Mouse (Mus musculus) cerebral cortex, adult 2 months (tissue): ENCODE measurements around the gene Mapkapk2.

ENCODE experiments used
- WGBS: fragments of 180-500 bp; shearing (Covaris S2); methylation state at CpG from one replicate; pipeline ENCODE4 v1.1.7; 2018; 5-methylcytosine and 5-hydroxymethylcytosine counted together

The Mapkapk2 gene

DNA sequence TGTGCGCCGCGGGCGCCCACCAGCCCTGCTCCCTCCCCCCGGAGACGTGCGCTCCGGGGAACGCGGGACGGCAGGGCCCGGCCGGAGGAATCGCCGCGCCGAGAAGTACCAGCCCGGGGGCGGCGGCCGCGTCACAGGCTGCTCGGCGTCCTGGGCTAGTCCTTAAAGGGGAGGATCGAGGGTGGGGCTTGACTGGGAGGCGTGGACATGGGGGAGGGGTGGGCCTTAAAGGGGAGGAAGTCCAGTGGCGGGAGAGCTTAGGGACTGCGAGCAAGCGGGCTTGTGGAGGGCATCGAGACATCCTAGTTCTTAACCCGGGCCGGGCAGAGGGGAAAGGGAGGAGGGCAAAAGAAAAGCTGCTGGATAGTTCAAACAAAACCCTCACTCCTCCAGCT, at the start of gene Mapkapk2:
Gene Mapkapk2, minus strand, starts transcription at position 127 of the 395 bp plus-strand sequence.
- under 1% methylated on average over 27 of the region's 32 CpGs for WGBS

DNA sequence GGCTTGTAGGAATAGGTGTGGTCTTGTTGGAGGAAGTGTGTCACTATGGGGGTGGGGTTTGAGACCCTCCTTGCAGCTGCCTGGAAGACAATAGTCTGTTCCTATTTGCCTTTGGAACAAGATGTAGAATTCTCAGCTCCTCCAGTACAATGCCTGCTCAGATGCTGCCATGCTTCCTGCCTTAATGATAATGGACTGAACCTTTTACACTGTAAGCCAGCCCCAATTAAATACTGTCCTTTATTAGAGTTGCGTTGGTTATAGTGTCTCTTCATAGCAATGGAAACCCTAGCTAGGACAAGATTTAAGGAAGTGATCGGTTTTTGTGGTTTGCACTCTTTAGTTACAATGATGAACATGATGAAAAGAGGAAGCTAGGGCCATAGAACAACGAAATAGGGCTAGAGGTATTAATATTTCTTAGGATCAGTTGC, 48.6 kb upstream of the Mapkapk2 start:
- 79% methylated on average over 3 of the region's 3 CpGs for WGBS

DNA sequence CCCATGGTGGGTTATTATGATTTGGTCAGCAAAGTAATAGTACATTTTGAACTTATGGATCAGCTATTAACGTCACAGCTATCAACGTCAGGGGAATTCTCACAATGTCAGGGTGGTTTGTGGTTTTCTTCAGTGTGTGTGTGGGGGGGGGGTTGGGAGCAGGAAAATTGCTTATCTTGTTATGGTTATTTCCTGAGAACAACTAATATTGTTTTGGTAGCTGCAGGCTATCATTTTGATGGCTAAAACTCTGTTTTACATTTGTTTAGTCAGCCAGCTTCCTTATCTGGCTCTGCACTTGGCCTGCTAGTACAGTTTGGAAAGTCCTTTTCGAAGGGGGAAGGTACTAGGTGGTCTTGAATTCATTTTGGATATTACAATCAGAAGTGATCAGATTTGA, 47.6 kb upstream of the Mapkapk2 start:
- 95% methylated on average over 3 of the region's 3 CpGs for WGBS

DNA sequence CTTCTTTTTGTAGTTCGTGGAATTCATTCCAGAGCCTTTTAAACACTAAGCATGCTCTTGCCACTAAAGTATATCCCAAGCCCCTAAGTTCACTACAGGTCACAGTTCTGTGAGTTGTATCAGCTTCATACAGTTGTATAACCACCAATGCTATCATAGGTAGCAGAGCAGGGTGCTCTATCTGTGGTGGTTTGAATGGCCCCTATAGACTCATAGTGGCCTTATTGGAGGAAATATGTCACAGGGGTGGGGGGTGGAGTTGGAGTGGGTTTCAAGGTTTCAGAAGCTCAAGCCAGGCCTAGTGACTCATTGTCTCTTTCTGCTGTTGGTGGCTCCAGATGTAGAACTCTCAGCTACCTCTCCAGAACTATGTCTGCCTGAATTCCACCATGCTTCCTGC, 44.8 kb upstream of the Mapkapk2 start:
- 96% methylated on average over 1 of the region's 1 CpGs for WGBS

DNA sequence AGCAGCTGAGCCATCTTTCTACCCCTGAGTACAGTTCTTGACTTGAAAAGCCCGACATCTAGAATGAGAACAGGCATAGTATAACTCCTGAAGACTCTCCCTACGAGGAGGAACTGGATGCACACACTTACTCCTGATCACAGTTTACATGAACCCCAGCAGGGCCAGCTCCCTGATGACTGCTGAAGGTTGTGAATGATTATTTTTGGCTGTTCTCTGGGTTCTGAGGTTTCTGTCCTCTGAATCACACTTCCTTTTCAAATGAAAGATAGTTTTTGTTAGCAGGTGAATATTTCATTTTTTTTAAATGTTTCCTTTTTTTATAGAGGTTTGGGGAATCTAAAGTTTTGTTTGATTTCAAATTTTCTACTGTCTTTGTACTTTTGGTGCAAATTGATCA, 43.8 kb upstream of the Mapkapk2 start:
- WGBS = 72% methylated on average over 2 of the region's 2 CpGs

DNA sequence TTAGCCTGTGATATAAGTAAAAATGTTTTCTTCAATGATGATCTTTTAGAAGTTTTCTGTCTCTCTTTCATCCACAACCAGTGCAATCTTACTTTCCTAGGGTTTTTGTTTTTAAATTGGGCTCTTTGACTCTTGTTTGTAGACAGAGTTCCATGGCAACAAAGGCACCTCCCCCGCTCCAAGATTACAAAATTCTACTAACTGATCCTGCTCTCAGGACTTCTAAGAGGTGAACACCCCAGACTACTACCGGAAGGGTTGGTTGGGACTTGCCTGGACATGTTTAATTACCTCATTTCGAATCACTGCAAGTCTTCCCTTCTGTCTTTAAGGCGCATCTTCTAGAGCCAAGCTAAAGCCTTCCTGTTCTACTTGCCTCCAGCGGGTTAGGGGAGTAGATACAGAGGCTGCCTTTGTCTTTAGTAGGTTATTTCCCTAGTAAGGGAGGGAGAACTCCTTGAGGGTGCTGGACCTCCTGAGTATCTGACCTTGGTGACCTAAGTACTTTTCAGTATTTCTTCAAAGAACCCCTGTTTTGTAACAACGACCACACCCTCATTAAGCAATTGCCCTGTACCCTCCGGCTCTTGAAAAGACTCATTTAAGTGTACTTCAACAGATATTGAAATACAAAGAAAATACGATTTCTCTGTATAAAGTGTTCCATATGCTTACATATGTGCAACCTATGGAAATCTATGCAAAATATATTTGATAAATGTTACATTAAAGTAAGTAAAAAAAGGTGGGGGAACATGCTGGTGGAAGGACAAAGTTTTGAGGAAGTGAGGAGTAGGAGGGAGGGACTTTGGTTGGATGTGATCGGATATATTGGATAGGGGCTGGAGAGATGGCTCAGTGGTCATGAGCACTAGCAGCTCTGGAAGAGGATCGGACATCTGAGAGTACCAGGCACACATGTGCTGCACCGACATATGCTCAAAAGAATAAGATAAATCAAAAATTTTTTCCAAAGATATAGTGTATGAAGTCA, 41.8 kb upstream of the Mapkapk2 start:
- 69% methylated on average over 11 of the region's 11 CpGs for WGBS

DNA sequence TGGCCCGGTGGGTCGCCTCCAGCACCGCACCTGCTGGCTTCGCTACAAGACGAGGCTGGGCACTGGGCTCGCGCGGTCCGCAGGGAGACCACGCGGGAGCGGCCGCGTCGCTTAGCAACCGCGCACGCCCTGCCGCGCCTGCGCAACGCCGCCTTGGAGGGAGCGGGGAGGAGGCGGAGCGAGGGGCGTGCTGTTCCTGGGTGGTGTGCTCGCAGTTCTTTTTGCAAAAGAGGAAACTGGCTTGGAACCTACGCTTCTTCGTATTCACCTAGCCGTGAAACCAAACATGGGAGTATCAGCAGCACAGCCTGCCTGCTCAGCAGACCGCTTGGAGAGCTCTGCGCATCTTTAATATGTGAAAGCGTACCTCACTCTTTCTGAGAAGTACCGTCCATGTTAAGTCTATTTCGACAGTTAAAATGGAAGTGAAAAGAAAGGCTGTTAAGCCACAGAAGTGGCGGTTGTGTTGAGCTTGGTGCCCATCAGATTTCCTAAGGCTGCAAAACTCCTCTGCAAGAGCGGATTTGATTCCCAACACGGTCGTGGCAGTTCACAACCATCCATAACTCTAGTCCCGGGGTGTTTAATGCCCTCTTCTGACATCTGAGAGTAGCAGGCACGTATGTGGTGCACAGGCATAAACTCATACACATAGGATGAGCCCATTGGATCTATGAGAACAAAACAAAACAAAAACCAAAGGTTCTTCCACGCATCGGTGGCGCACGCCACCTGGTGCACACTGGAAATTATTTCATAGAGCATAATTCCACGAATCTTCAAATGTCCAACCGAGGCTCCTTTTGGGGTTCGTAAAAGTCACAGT, 40.8 kb upstream of the Mapkapk2 start, which contains the start of gene Dyrk3:
Gene Dyrk3, minus strand, starts transcription at position 150 of the 826 bp plus-strand sequence.
- 3% methylated on average over 49 of the region's 49 CpGs for WGBS

DNA sequence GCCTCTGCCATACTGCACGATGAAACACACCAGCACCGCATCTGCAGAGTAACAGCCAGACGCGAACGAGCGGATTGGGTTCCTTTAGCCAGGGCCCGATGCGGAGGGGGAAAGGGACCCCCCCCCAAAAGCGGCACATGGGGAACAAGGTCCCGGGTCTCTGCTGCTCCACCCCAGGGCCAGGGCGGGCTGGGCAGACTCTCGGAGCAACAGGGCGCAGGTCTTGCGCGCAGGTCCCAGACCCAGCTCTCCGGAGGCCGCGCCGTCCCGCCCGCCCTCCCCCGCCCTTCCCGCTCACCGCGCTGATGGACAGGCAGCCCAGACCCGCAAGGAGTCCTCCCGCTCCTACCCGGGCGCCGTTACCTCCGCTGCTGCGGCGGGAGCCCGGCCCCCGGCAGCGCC, 40.1 kb upstream of the Mapkapk2 start:
- WGBS = 2% methylated on average over 30 of the region's 36 CpGs

DNA sequence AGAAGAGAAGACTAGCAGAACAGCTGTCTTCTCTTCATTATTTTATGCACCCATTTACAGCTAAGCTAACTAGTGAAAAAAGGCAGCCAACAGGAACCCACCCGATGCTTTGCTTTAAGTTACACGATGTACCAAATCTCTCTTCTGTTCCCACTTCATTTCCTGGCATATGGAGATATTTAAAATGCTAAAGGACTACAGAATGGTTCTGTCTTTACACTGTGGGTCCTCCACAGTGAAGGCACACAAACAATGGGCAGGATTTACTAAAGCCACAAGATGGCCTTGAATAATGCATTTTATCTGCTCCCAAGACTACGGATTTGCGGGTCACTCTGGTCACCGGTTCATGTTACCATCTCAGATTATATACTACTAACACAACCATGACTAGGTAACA, 39.5 kb upstream of the Mapkapk2 start:
- WGBS = 21% methylated on average over 5 of the region's 5 CpGs

DNA sequence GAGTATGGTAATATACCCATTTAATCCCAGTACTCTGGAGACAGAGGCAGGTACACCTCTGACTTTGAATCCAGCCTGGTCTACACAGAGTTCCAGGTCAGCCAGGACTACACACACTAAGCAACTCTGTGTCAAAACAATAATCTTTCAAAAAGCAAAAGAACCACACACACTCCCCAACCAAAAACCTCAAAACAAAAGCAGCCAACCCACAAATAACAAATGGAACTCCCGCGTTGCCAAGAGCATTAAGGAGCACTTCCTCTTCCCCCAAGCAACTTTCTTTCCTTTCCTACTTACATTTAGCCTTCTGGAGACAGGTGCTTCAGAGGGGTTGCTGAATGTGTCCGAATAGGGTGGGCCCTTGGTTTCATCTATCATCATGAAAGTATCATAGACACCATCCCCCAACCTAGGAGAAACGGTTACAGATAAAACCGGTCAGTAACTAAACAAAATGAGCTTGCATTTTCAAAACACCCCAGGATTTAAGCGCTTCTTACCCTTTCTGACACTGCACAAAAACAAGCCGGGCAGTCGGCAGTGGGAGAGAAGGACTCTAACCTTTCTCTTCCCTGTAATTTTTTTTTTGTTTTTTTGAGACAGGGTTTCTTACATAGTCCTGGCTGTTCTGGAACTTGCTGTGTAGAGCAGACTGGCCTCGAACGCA, 38.5 kb upstream of the Mapkapk2 start:
- WGBS = 69% methylated on average over 10 of the region's 10 CpGs

DNA sequence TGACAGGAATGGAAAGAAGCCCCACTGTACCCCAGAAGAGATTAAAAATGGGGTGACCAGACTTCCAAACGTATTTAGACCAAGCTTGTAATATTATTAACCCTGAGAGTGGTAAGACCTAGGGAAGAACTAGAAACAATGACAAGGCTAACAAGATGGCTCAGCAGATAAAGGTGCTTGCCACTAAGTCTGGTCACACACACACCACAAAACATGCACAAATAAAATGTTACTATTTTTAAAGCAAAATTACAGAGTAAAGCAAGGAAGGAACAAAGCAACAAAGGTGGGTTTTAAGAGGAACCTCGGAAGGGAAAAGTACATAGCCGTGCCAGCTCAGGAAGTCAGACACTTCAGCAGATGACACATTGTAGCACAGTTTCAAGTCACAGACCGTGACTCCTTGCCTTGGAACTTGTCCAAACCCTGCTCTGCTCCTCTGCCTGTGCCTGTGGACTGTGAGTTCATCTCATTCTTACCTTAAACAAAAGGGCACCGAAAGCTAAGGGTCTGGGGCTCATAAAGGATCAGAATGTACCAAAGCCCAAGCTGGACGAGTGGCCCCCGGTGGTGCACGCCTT, 37.4 kb upstream of the Mapkapk2 start:
- 34% methylated on average over 8 of the region's 8 CpGs for WGBS

DNA sequence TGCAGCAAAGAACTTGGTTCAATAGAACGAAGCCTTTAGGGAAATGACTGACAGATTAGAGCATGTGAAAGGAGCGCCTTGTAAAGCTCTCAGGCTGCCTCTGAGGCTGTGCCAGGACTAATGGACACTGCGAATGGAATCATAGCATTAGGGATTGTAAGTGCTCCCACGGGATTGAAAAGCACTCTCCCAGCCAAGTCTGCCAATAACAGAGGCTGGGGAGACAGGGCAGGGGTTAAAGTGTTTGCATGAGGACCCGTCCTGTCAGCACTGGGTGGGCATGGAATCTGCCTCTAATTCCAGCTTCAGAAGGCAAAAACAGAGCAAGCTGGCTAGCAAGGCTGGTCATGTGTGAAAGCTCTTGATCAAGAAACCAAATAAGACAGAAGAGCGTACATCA, 36.6 kb upstream of the Mapkapk2 start:
- 47% methylated on average over 6 of the region's 6 CpGs for WGBS

DNA sequence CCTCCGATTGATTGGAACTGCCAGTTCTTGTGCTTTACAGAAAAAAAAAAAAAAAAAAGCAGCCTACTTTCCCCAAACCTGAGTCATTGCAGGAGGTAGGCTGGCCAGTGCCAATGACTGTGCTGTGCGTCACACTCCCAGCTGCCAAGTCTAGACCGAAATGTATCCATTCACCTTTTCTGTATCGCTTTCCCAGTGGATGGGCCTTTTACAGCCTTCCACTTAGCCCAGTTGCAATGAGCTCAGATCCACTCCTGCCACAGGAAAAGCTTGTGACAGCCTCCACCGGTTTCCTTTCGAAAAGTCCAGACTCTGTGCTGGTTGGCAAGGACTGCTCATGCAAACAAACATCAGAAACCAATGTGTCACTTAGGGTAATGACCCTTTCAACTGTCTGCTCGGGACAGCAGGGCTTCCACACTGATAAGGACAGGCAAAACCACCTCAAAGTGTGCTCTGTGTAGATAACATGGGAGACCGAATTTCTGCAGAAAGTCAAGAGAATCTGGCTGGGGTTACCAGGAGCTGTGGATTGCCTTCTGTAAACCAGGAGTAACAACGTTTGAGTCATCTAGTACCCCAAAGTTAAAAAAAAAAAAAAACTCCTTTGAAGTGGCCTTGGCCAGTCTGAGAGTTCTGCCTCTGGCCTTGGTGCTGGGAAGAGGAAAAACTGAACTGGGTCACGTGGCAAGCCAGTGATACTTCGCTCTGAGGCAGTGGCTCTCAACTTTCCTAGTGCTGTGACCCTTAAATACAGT, 28.5 kb upstream of the Mapkapk2 start:
- 46% methylated on average over 11 of the region's 11 CpGs for WGBS

DNA sequence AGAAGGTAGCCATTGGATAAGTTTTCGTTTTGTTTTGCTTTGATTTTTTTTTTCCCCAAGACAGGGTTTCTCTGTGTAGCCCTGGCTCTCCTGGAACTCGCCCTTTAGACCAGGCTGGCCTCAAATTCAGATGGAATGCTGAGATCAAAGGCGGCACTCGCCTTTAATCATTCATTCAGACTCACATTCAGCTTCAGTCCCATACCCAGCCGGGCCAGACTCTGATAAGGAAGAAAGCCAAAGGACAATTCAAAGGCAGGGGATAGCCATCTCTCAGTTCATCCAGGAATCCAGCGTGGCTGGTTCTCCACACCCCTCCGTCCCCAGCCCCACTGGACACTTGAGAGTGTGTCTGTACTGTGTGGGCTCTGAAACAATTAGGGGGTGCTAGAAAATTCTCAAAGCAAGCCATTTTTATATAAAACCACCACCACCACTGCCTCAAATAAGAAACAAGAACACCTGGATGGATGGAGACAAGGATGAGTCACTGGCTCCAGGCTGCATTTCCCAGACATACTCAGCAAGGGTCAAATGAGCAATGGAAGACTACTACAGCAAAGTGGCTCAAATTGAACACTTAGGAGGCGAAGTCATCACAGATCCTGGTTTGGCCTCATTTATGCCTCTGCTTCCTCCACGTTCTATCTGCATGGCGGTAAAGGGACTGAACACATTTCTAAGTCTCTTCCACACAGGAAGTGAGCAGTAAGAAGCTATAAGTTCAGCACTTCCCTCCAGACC, 26.1 kb upstream of the Mapkapk2 start:
- 84% methylated on average over 10 of the region's 10 CpGs for WGBS

DNA sequence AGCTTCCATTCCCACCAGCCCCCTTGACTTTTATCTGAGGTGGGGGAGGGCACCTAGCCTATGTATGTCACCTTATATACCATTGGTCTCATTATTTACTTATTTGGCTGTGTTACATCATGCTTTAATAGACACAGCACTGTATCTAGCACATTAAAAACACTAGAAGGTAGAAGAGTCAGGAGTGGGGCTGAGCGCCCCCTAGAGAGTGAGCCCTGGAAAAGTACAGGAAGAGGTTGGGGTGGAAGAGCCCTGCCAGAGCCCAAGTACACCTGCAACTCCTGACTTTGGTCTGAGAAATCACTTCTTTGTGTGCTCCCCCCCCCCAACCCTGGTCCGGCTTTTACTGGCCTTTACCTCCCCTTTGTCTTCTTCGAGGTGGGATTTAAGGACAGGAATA, 24.4 kb upstream of the Mapkapk2 start:
- 52% methylated on average over 3 of the region's 3 CpGs for WGBS

DNA sequence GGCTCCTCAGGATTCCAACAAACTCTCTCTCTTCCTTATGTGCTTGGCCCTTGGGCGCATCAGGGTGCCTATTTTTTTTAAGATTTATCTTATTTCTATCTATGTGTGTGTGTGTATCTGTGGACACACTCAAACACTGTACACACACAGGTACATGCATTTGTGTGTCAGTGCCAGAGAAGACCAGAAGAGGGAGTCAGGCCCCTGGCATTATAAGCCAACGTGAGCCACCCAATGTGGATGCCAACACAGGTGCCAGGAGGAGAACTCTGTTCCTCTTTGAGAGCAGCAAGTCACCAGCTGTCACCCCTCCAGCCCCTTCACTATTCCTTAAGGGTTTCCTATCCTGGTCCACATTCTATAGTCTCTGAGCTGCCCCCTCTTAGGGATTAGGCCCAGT, 21.4 kb upstream of the Mapkapk2 start:
- WGBS = 55% methylated on average over 2 of the region's 2 CpGs

DNA sequence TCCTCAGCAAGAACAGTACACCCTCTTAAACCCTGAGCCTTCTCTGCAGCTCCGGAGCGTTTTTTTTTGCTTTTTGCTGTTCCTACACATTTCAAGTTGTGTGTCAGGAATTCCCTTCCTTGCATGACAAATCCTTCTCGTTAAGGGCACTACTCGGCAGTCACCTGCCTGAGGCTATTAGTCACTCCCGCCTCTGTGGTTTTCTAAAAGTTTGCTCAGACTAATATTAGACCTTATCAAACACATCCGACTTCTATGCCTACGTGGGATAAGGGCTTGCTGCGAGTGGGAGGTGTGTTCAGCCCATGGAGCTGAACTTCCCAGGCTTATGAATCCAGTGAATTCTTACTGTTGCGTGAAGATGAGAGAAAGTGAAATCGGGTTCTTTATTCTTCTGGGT, 20.9 kb upstream of the Mapkapk2 start:
- WGBS = 40% methylated on average over 10 of the region's 10 CpGs

DNA sequence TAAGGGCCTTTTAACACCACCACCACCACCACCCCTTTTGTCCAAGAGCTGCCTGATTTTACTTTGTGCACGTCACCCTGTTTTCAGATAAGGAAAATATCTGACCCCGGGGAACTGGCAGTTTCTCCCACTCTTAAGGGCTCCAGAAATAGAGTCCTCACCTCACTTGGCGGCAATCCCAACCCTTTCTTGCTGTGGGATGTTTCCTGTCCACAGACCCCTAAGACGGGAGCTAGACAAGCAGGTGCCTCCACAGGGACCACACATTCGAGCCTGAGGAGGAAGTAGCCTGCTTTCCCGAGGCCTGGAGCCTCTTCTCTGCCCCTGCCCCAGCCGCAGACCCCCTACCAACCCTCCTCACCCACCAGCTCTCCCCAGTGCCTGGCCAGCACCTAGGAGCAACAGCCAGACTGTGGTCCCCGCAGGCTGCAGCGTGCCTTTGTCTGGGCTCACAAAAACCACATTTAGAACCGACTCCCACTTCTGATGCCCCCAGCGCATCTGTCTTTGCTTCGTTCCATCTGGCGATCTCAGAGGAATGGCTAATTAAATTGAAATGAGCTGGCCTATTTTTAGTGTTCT, 18.9 kb upstream of the Mapkapk2 start:
- 24% methylated on average over 13 of the region's 13 CpGs for WGBS

DNA sequence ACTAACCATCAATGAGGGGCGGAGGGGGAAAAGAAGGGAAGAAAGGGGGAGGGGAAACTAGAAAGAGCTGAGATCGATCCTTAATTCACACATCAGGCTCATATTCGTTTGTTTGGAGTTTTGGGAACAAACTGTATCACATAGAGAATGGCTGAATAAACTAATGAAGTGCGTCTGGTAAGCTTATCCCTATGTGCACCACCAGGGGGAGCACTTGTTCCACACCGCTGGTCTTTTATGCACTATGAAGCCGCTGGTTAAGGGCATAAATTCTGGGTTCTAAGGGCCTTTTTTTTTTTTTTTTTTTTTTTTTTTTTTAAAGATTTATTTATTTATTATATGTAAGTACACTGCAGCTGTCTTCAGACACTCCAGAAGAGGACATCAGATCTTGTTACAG, 18.3 kb upstream of the Mapkapk2 start:
- 11% methylated on average over 6 of the region's 6 CpGs for WGBS

DNA sequence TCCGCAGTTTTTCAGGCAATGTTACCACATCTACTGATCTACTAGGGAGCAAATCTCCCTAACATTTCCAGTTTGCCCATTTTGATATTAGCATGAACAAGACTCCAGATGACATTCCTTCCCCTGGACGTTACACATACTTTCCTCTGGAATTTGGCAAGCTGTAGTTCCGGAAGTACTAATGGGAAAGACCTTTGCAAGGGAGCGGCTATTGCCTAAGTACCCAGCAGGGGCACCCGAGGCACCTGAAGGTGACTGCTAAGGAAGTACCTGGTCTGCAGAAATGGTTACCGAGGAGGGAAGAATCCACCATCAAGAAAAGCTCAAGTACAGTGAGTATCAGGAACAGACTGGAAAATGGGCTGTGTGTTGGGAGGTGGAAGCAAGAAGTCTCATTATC, 14.9 kb upstream of the Mapkapk2 start:
- WGBS = 59% methylated on average over 6 of the region's 6 CpGs
